In genomic region chr4:53587676-53588075, GRCm38 (mm10) we compare ENCODE assay signal across 22 mouse cellular contexts. TPM values are rescaled to one million over a fixed set of nuclear protein-coding genes. Genes with fewer than 3 reads are reported as not detected.
A peak's percentile ranks its signal among the peaks of the same experiment; 100 is the strongest.
DNase-seq lines count a peak whose midpoint lies in the region; ATAC-seq lines count a peak whose summit lies in the region.
"Had no signal": no experiment of that assay in that cellular context is flagged by ENCODE, and none has a peak within 500 bp of the region (broad histone marks: within the 10 kb centered on the region; RNA-seq: fewer than 3 reads in every experiment).

No protein-coding gene starts in this region.

- no peak overlapping the region for H3K4me2 ChIP-seq in midbrain, embryonic 11.5 days
- no peak overlapping the region for H3K4me2 ChIP-seq in intestine, embryonic 16.5 days (ENCODE audit: low read depth, low read length)

- no peak overlapping the region for H3K4me3 ChIP-seq in midbrain, embryonic 11.5 days (ENCODE audit: low read depth, low read length)
- no peak overlapping the region for H3K4me3 ChIP-seq in midbrain, embryonic 10.5 days
- H3K4me3 ChIP-seq in intestine, embryonic 16.5 days (ENCODE audit: low read length): no peak overlapping the region

- no peak overlapping the region for H3K9ac ChIP-seq in midbrain, embryonic 11.5 days (ENCODE audit: low read length)
- no peak overlapping the region for H3K9ac ChIP-seq in intestine, embryonic 16.5 days (ENCODE audit: low read depth, low read length)

- H3K36me3 ChIP-seq in midbrain, embryonic 11.5 days (ENCODE audit: control insufficient read depth, insufficient read depth, low read length): no peaks in the 10 kb centered on the region
- no peaks in the 10 kb centered on the region for H3K36me3 ChIP-seq in midbrain, embryonic 10.5 days
- H3K36me3 ChIP-seq in intestine, embryonic 16.5 days (ENCODE audit: control insufficient read depth, insufficient read depth, low read length): no peaks in the 10 kb centered on the region
- H3K36me3 ChIP-seq: G1E had no signal

- H3K4me1 ChIP-seq in midbrain, embryonic 11.5 days (ENCODE audit: control insufficient read depth, insufficient read depth, low read length): no peaks in the 10 kb centered on the region
- no peaks in the 10 kb centered on the region for H3K4me1 ChIP-seq in midbrain, embryonic 10.5 days
- peaks cover 5% of the 10 kb centered on the region; the same call in 1 of the 2 replicates for H3K4me1 ChIP-seq in intestine, embryonic 16.5 days (ENCODE audit: control insufficient read depth, insufficient read depth, low read length)

- ATAC-seq in midbrain, embryonic 11.5 days (ENCODE audit: low FRiP score): no peak
- no peak for ATAC-seq in intestine, embryonic 16.5 days
- ATAC-seq: activated CD4-positive, CD25-positive, alpha-beta regulatory T cell, adult 4 months; CD4-positive, CD25-positive, alpha-beta regulatory T cell, adult 4 months; Patski had no signal

- H3K9me3 ChIP-seq in midbrain, embryonic 11.5 days (ENCODE audit: control insufficient read depth, low read length): no peaks in the 10 kb centered on the region
- H3K9me3 ChIP-seq in midbrain, embryonic 10.5 days (replicated peaks): no peaks in the 10 kb centered on the region
- H3K9me3 ChIP-seq in intestine, embryonic 16.5 days (ENCODE audit: control insufficient read depth, low read length): no peaks in the 10 kb centered on the region
- H3K9me3 ChIP-seq: G1E had no signal

- no peaks in the 10 kb centered on the region for H3K27me3 ChIP-seq in midbrain, embryonic 11.5 days (ENCODE audit: control insufficient read depth, insufficient read depth, low read length)
- no peaks in the 10 kb centered on the region for H3K27me3 ChIP-seq in midbrain, embryonic 10.5 days (ENCODE audit: low read depth, poor library complexity, severe bottlenecking)
- no peaks in the 10 kb centered on the region for H3K27me3 ChIP-seq in intestine, embryonic 16.5 days (replicated peaks; ENCODE audit: control insufficient read depth, insufficient read depth, low read length)
- H3K27me3 ChIP-seq: Patski had no signal

- no peak overlapping the region for H3K27ac ChIP-seq in midbrain, embryonic 11.5 days (ENCODE audit: low read depth, low read length)
- no peak overlapping the region for H3K27ac ChIP-seq in midbrain, embryonic 10.5 days (replicated peaks)
- no peak overlapping the region for H3K27ac ChIP-seq in intestine, embryonic 16.5 days (ENCODE audit: low read length)

- DNase-seq in heart, adult 11 months: peak; percentile 55
- no peak for DNase-seq in heart, adult 8-10 months (ENCODE audit: low spot score)
- DNase-seq in midbrain, embryonic 11.5 days (ENCODE audit: low spot score, missing footprints): peak; percentile 72
- no peak for DNase-seq in midbrain, embryonic 10.5 days (ENCODE audit: low spot score)
- DNase-seq in NIH3T3 (ENCODE audit: low read depth): peak; percentile 2
- DNase-seq: adrenal gland, adult 2 months; adrenal gland, adult 8-10 months; adrenal gland, postnatal 10 days; adrenal gland, postnatal 14 days; adrenal gland, postnatal 25 days; adrenal gland, postnatal 36 days; B cell, adult 2 months; cerebellum, adult 11 months; cerebellum, adult 11-12 months; cerebellum, adult 18-20 months; cerebellum, adult 2 months had no signal

RNA-seq across cellular contexts. Expression of gene Fsd1l, which starts 43.6 kb away (rescaled TPM):
- 10 to 100 TPM; 45.2 to 59.2 (median 53.8) TPM for total RNA-seq in heart, adult 8-10 months (2022)
- polyA plus RNA-seq in midbrain, embryonic 11.5 days (2014; fragmentation: Nextera tagmentation; extraction: Ambion mirVana): 22.7 and 26.8 TPM in 2 replicates
- 28.1 and 29.2 TPM in 2 replicates for polyA plus RNA-seq in midbrain, embryonic 10.5 days (2016; fragmentation: Nextera tagmentation; extraction: Ambion mirVana)
- polyA plus RNA-seq in intestine, embryonic 16.5 days (2015; fragmentation: Nextera tagmentation; extraction: Ambion mirVana): 9.2 and 12.4 TPM in 2 replicates
- total RNA-seq: MEL had no signal
- polyA plus RNA-seq: G1E had no signal

Comparison
In these comparisons a context has a peak if more than half of its experiments do, and no peak if none do; other contexts are left out.
1. DNase-seq: peak in heart, adult 11 months (single experiment), midbrain, embryonic 11.5 days (single experiment) and NIH3T3 (single experiment); none in heart, adult 8-10 months (single experiment) and midbrain, embryonic 10.5 days (single experiment).